ENCODE assay signal across 10 mouse cellular contexts in genomic region chr6:114074929-114075328, GRCm38 (mm10).
"Had no signal": no experiment of that assay in that cellular context is flagged by ENCODE, and none has a peak within 500 bp of the region (broad histone marks: within the 10 kb centered on the region; RNA-seq: fewer than 3 reads in every experiment).

No protein-coding gene starts in this region.

- DNase-seq: lung, adult 18-20 months; lung, embryonic 14.5 days; lung, postnatal 10 days; lung, postnatal 4 days; midbrain, embryonic 14.5 days; right cerebral cortex, adult 18-20 months; right cerebral cortex, postnatal 25 days; thymus, adult 2 months; thymus, postnatal 25 days; thymus, postnatal 4 days had no signal
